Mouse (Mus musculus) heart, adult 2 months (tissue): ENCODE data around the gene Lrrn4. TPM values are rescaled to one million over a fixed set of nuclear protein-coding genes. Genes with fewer than 3 reads are reported as not detected.
A peak's percentile ranks its signal among the peaks of the same experiment; 100 is the strongest.

ENCODE experiments used
- DNase-seq, 2 experiments: peaks; one replicate each; pipeline ENCODE4 v3.0.0; 2021
- H3K27ac ChIP-seq: fragments of 200-600 bp; 2 replicates; pipeline ENCODE4 v1.8.1; 2022
- H3K27me3 ChIP-seq: fragments of 200-500 bp; 2 replicates; pipeline ENCODE4 v1.6.1; 2012; ENCODE audit warnings: mild to moderate bottlenecking, low read length, inconsistent platforms, mixed read lengths; ENCODE audit not compliant: control insufficient read depth, insufficient read depth
- H3K36me3 ChIP-seq: fragments of 200-500 bp; 2 replicates; pipeline ENCODE4 v1.6.1; 2012; ENCODE audit warnings: low read length, inconsistent platforms; ENCODE audit not compliant: control insufficient read depth, insufficient read depth
- H3K4me1 ChIP-seq: fragments of 200-500 bp; 2 replicates; pipeline ENCODE4 v1.6.1; 2011; ENCODE audit warnings: low read length; ENCODE audit not compliant: control insufficient read depth, insufficient read depth
- H3K4me3 ChIP-seq: fragments of 200-600 bp; 2 replicates; pipeline ENCODE4 v1.8.1; 2022
- H3K79me2 ChIP-seq: fragments of 200-500 bp; replicated peaks from 2 replicates; pipeline ENCODE4 v1.6.1; 2012; ENCODE audit warnings: mild to moderate bottlenecking, inconsistent platforms, low read length, moderate library complexity, mixed read lengths; ENCODE audit not compliant: control insufficient read depth, insufficient read depth
- H3K9ac ChIP-seq: fragments of 200-500 bp; 2 replicates; pipeline ENCODE4 v1.6.1; 2012; ENCODE audit warnings: low read depth, mild to moderate bottlenecking, control low read depth, inconsistent platforms, low read length, mixed read lengths
- CTCF ChIP-seq: fragments of 200-600 bp; IDR thresholded peaks from 2 replicates; pipeline ENCODE4 v1.8.1; 2022; ENCODE audit warnings: antibody characterized with exemption, mild to moderate bottlenecking, moderate library complexity
- EP300 ChIP-seq: fragments of 200-500 bp; IDR thresholded peaks from 2 replicates; pipeline ENCODE4 v1.6.1; 2011; ENCODE audit warnings: low read depth, low read length, control low read depth; ENCODE audit not compliant: insufficient read depth
- POLR2A ChIP-seq: fragments of 200-500 bp; IDR thresholded peaks from 2 replicates; pipeline ENCODE4 v1.6.1; 2011; ENCODE audit warnings: mild to moderate bottlenecking, low read depth, low read length, control low read depth; ENCODE audit not compliant: insufficient read depth
- WGBS: fragments of 180-500 bp; shearing (Covaris S2); methylation state at CpG from one replicate; pipeline ENCODE4 v1.1.7; 2018; 5-methylcytosine and 5-hydroxymethylcytosine counted together
- intact Hi-C: fragments of 180-260 bp; cut with DNase I; formaldehyde crosslinking; loops from one replicate; pipeline ENCODE4 v1.15.1; 2025
- polyA plus RNA-seq: library from polyadenylated mRNA; depleted of rRNA; stranded (reverse); fragments of >200 nt; gene quantifications from 2 replicates; pipeline ENCODE4 v1.2.3, GENCODE M21; 2012
- total RNA-seq, 2 experiments: library from RNA; stranded (reverse); gene quantifications; 2 replicates each; pipeline ENCODE4 v1.2.3; 2021

Gene Lrrn4
- total and polyA plus RNA-seq, 3 experiments = 4.8 to 9.8 (median 5.9) TPM

DNA sequence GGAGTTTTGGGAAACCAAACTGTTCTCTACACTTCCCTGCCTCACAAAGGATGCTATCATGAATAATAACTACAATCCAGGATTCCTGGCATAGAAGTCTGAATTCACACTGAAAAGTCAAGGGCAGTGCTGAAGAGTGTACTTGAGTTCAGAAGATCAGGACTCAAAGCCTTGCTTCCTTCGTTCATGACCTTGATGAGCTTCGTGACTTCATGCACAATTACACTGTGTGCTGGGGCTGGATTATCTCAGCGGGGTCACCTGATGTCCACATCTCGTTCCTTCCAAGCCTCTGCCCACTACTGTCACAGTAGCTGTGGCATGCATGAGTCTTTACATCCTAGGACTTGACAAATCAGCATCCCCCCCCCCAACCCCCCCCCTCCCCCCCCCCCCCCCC lies 20.9 kb upstream of the Lrrn4 start:
- H3K4me1 ChIP-seq = no peaks in the 10 kb centered on the region
- H3K27me3 ChIP-seq = no peaks in the 10 kb centered on the region
- H3K27ac ChIP-seq = no peak overlapping the region
- intact Hi-C loops = loop anchor here (10.0 kb wide), 2 partner anchors 197 to 587 kb away; no protein-coding TSS in a partner anchor
- H3K9ac ChIP-seq = no peak overlapping the region
- no peaks in the 10 kb centered on the region for H3K79me2 ChIP-seq
- H3K4me3 ChIP-seq = no peak overlapping the region
- no peaks in the 10 kb centered on the region for H3K36me3 ChIP-seq
- DNase-seq = no peak
- 51% methylated on average over 4 of the region's 4 CpGs for WGBS
- TF ChIP-seq POLR2A (no peak), EP300 (no peak), CTCF (no peak)

DNA sequence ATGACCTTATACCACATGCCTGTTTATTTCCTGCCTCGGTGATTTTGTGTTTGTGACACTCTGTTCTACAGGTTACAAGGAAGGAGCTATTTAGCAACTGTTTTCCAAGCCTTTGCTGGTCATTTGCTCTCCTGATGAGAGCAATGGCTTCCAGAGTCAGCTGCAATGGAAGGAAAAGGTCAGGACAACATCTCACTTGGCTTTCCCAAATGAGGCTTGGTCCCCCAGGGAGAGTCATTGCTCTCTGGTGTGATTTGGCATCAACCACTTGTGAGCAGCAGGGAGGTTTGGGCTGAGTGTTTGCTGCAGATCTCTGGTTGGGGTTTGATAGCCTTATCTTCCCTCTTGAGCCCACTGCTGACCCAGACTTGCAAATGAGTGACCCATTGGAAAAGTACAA lies 19.9 kb upstream of the Lrrn4 start:
- Histone ChIP-seq H3K36me3 (no peaks in the 10 kb centered on the region), H3K27me3 (no peaks in the 10 kb centered on the region), H3K27ac (no peak overlapping the region), H3K79me2 (no peaks in the 10 kb centered on the region), H3K4me3 (no peak overlapping the region), H3K4me1 (no peaks in the 10 kb centered on the region), H3K9ac (no peak overlapping the region)
- WGBS = 79% methylated on average over 1 of the region's 1 CpGs
- no peak for DNase-seq
- TF ChIP-seq EP300 (no peak), POLR2A (no peak), CTCF (no peak)
- intact Hi-C loops = loop anchor here (10.0 kb wide), 2 partner anchors 196 to 586 kb away; no protein-coding TSS in a partner anchor

GRCm38 (mm10) chr2:132898211-132898610 lies 17.5 kb upstream of the Lrrn4 start:
- H3K4me1 ChIP-seq = no peaks in the 10 kb centered on the region
- no peak overlapping the region for H3K27ac ChIP-seq
- no peaks in the 10 kb centered on the region for H3K27me3 ChIP-seq
- H3K4me3 ChIP-seq = no peak overlapping the region
- H3K36me3 ChIP-seq = no peaks in the 10 kb centered on the region
- no peak for TF ChIP-seq CTCF
- TF ChIP-seq POLR2A = no peak
- no peak for TF ChIP-seq EP300
- WGBS = 17% methylated on average over 1 of the region's 1 CpGs
- H3K79me2 ChIP-seq = no peaks in the 10 kb centered on the region
- intact Hi-C loops = no loop called here
- no peak overlapping the region for H3K9ac ChIP-seq
- no peak for DNase-seq

GRCm38 (mm10) chr2:132893826-132894225 lies 13.1 kb upstream of the Lrrn4 start:
- DNase-seq = no peak
- H3K4me3 ChIP-seq = no peak overlapping the region
- intact Hi-C loops = no loop called here
- H3K9ac ChIP-seq = no peak overlapping the region
- TF ChIP-seq POLR2A (no peak), EP300 (no peak), CTCF (no peak)
- H3K4me1 ChIP-seq = no peaks in the 10 kb centered on the region
- no peak overlapping the region for H3K27ac ChIP-seq
- no peaks in the 10 kb centered on the region for H3K27me3 ChIP-seq
- 63% methylated on average over 5 of the region's 5 CpGs for WGBS
- no peaks in the 10 kb centered on the region for H3K79me2 ChIP-seq
- no peaks in the 10 kb centered on the region for H3K36me3 ChIP-seq

- Histone ChIP-seq H3K9ac (no peak overlapping the region), H3K79me2 (no peaks in the 10 kb centered on the region), H3K27me3 (no peaks in the 10 kb centered on the region), H3K4me1 (no peaks in the 10 kb centered on the region), H3K27ac (no peak overlapping the region), H3K4me3 (no peak overlapping the region), H3K36me3 (no peaks in the 10 kb centered on the region)
- DNase-seq = no peak
- intact Hi-C loops = no loop called here
- WGBS = 66% methylated on average over 7 of the region's 7 CpGs
- no peak for TF ChIP-seq EP300
- no peak for TF ChIP-seq CTCF
- no peak for TF ChIP-seq POLR2A
Measured at GRCm38 (mm10) chr2:132885312-132885711, 4.6 kb upstream of the Lrrn4 start.

DNA sequence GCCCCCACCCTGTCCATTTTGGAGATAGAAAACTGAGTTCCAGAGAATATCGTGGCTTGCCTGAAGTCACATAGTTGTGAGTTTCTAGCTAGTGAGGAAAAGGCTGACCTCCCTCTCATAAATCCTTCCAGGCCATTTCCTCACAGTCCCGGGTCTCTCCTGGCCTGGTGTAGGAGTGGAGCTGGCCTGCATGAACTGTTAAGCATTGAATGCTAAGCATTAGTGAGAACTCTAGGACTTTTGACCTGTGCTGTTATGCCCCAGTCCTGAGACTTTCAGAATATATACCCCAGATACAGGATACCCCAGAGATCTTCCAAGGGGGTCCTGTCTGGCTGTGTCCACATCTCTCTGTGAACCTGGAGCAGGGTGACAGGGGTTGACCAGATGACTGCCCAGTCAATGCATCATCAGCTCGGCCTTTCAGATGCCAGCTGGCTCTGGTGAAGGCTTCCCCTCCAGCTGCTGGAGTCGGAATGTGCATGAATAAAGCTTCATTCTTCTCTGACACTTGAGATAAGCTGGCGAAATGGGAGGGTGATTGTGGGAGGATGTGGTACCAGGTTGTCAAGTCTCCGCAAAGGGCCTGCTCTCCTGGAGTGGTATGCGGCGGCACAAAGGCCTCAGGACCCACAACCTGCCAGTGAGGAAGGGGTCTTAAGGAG lies 3.7 kb upstream of the Lrrn4 start:
- peak in 1 of 2 experiments; percentile 16 for DNase-seq
- H3K4me3 ChIP-seq = no peak overlapping the region
- H3K79me2 ChIP-seq = no peaks in the 10 kb centered on the region
- 44% methylated on average over 8 of the region's 8 CpGs for WGBS
- H3K27ac ChIP-seq = no peak overlapping the region
- no peaks in the 10 kb centered on the region for H3K4me1 ChIP-seq
- no peak overlapping the region for H3K9ac ChIP-seq
- peaks cover 2% of the 10 kb centered on the region for H3K27me3 ChIP-seq
- no peak for TF ChIP-seq CTCF
- TF ChIP-seq POLR2A = no peak
- no peak for TF ChIP-seq EP300
- no peaks in the 10 kb centered on the region for H3K36me3 ChIP-seq
- intact Hi-C loops = no loop called here
